Mouse (Mus musculus): ENCODE results near the gene Mad1l1.

- no peak for TF ChIP-seq POLR2A (IDR thresholded peaks at IDR 0.05; ENCODE audit: borderline replicate concordance, extremely low read depth, insufficient read depth, insufficient read length, poor library complexity, severe bottlenecking)
- no peak for TF ChIP-seq CTCF (IDR thresholded peaks at IDR 0.05; ENCODE audit: borderline replicate concordance, extremely low read depth, insufficient read depth, insufficient read length)
Measured at GRCm38 (mm10) chr5:140324058-140324457, 2.7 kb upstream of the Mad1l1 start.
